Mouse (Mus musculus): ENCODE measurements around the gene Cpne4. TPM values are rescaled to one million over a fixed set of nuclear protein-coding genes. Genes with fewer than 3 reads are reported as not detected.

Cpne4 gene
- polyA plus RNA-seq, 1 experiment from 2014 or later = 0.73 TPM

DNA sequence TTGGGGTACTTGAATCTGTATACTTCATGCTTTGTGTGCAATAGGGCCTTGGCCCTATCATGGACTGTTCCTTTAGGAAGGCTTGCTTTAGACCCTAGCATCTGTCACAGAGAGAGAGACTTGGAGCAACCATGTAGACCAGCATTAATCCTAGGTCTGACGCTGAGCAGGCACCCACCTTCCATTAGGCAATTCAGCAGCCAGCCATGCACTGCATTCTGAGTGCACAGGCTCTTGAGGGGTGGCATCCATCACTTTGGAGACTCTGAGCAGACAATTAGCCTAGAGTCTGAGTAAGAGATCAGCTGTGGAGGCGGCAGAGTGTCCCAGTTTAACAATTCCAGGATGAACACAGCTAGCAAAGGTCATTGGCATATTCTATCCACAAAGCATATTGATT lies 47.9 kb downstream of the Cpne4 start:
- Histone ChIP-seq H3K9ac (no peak overlapping the region), H3K27ac (no peak overlapping the region), H3K4me1 (replicated peaks) (no peaks in the 10 kb centered on the region), H3K36me3 (no peaks in the 10 kb centered on the region), H3K4me2 (replicated peaks) (no peak overlapping the region), H3K27me3 (replicated peaks) (no peaks in the 10 kb centered on the region; the same call in 1 of the 2 replicates), H3K9me3 (no peaks in the 10 kb centered on the region), H3K4me3 (replicated peaks) (no peak overlapping the region)
- ATAC-seq = no peak
- 40% methylated on average over 2 of the region's 2 CpGs for WGBS

GRCm38 (mm10) chr9:104612523-104612922 lies 65.4 kb downstream of the Cpne4 start:
- 72% methylated on average over 6 of the region's 6 CpGs for WGBS
- Histone ChIP-seq H3K4me2 (replicated peaks) (no peak overlapping the region), H3K9ac (no peak overlapping the region), H3K27ac (no peak overlapping the region), H3K9me3 (no peaks in the 10 kb centered on the region), H3K27me3 (replicated peaks) (no peaks in the 10 kb centered on the region), H3K4me1 (replicated peaks) (no peaks in the 10 kb centered on the region), H3K4me3 (replicated peaks) (no peak overlapping the region), H3K36me3 (no peaks in the 10 kb centered on the region)
- no peak for ATAC-seq

DNA sequence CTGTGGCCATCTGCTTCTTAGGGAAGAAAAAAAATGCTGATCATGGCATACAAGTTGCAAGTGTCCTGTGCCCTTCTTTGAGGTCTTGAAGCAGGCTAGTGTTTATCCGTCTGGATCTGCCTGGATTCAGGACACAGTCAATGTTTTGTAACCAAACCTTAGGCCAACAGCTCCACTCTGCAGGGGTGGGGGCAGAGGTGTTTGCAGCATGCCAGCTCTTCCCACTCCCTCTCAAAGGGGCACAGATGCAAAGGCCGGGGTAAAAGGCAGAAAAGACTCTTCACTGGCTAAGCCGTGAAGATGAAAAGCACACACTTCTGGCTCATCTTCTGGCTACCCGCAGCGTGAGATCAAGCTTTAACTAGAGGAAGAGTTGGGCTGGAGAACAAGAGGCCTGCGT lies 69.6 kb downstream of the Cpne4 start:
- no peak for ATAC-seq
- H3K4me1 ChIP-seq (replicated peaks) = no peaks in the 10 kb centered on the region
- H3K27me3 ChIP-seq (replicated peaks) = no peaks in the 10 kb centered on the region
- H3K27ac ChIP-seq = no peak overlapping the region
- H3K36me3 ChIP-seq = no peaks in the 10 kb centered on the region
- H3K9me3 ChIP-seq = no peaks in the 10 kb centered on the region
- no peak overlapping the region for H3K9ac ChIP-seq
- no peak overlapping the region for H3K4me3 ChIP-seq (replicated peaks)
- 59% methylated on average over 6 of the region's 6 CpGs for WGBS
- H3K4me2 ChIP-seq (replicated peaks) = no peak overlapping the region

- H3K27me3 ChIP-seq (replicated peaks) = no peaks in the 10 kb centered on the region
- H3K4me3 ChIP-seq (replicated peaks) = no peak overlapping the region
- no peak for ATAC-seq
- 74% methylated on average over 4 of the region's 4 CpGs for WGBS
- no peaks in the 10 kb centered on the region for H3K9me3 ChIP-seq
- H3K4me2 ChIP-seq (replicated peaks) = no peak overlapping the region
- H3K27ac ChIP-seq = no peak overlapping the region
- no peaks in the 10 kb centered on the region for H3K4me1 ChIP-seq (replicated peaks)
- no peak overlapping the region for H3K9ac ChIP-seq
- H3K36me3 ChIP-seq = no peaks in the 10 kb centered on the region
Measured at GRCm38 (mm10) chr9:104623564-104623963, 76.5 kb downstream of the Cpne4 start.

DNA sequence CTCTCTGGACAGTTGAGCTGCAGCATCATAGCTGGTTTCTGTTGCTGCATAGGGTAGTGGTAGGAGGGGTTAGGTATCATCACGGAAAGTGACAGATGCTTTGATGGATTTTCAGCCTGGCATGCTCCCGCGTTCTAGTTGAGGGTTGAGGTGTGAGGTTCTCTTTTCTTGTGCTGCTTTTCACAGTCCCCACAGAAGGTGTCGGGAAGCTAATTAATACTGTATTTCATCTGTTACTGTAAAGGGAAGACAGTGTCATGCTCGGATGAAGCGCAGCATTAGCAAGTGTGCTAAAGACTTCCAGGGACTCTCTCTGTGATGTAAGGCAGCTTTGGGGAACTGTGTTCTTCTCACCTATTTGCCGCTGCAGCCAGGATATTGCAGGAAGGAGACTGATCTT lies 80.7 kb downstream of the Cpne4 start:
- no peak overlapping the region for H3K4me3 ChIP-seq (replicated peaks)
- H3K9me3 ChIP-seq = no peaks in the 10 kb centered on the region
- H3K27me3 ChIP-seq (replicated peaks) = no peaks in the 10 kb centered on the region
- ATAC-seq = no peak
- no peak overlapping the region for H3K9ac ChIP-seq
- H3K4me2 ChIP-seq (replicated peaks) = no peak overlapping the region
- H3K36me3 ChIP-seq = no peaks in the 10 kb centered on the region
- WGBS = 36% methylated on average over 7 of the region's 7 CpGs
- no peaks in the 10 kb centered on the region for H3K4me1 ChIP-seq (replicated peaks)
- no peak overlapping the region for H3K27ac ChIP-seq

- H3K9me3 ChIP-seq = no peaks in the 10 kb centered on the region
- no peak overlapping the region for H3K27ac ChIP-seq
- 78% methylated on average over 7 of the region's 7 CpGs for WGBS
- no peak overlapping the region for H3K4me3 ChIP-seq (replicated peaks)
- no peak overlapping the region for H3K4me2 ChIP-seq (replicated peaks)
- no peaks in the 10 kb centered on the region for H3K4me1 ChIP-seq (replicated peaks)
- H3K27me3 ChIP-seq (replicated peaks) = no peaks in the 10 kb centered on the region
- H3K9ac ChIP-seq = no peak overlapping the region
- H3K36me3 ChIP-seq = no peaks in the 10 kb centered on the region
- no peak for ATAC-seq
Measured at GRCm38 (mm10) chr9:104629282-104629681, 82.2 kb downstream of the Cpne4 start.

DNA sequence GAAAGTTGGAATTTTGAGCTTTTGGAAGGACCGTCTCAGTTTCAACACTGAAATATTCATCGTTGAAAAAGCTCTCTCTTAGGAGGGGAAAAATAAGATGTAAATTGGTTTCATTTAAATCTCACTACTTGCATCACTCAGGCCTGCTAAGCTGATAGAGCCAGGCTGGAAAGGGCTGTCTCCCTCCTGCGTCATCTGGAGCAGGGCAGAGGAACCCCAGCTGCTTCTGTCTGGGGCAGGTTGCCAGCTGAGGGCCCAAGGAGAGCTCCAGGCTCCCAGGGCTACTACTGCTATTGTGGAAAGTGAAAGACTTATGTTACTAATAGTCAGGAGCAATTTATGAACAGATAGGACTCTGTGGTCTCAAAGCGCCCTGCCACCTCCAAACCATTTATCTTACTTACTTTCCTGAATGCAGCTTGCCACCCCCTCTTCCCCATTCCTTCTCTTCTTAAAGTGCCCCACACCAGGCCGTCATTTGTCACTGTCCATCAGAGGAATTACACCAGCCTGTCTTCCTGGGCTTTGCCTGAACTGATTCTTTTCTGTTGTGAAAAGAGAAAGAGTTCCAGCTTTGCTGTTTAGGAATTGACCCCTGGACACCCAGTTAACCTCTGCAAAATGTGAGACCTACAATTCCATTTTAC lies 99.4 kb downstream of the Cpne4 start:
- WGBS = 53% methylated on average over 5 of the region's 5 CpGs
- Histone ChIP-seq H3K9me3 (no peaks in the 10 kb centered on the region), H3K4me1 (replicated peaks) (no peaks in the 10 kb centered on the region), H3K27ac (no peak overlapping the region), H3K36me3 (no peaks in the 10 kb centered on the region), H3K9ac (no peak overlapping the region), H3K27me3 (replicated peaks) (no peaks in the 10 kb centered on the region), H3K4me3 (replicated peaks) (no peak overlapping the region), H3K4me2 (replicated peaks) (no peak overlapping the region)
- ATAC-seq = no peak

GRCm38 (mm10) chr9:104652691-104653261 lies 105.7 kb downstream of the Cpne4 start:
- Histone ChIP-seq H3K9me3 (no peaks in the 10 kb centered on the region), H3K27ac (no peak overlapping the region), H3K36me3 (no peaks in the 10 kb centered on the region), H3K9ac (no peak overlapping the region), H3K4me3 (replicated peaks) (no peak overlapping the region), H3K4me2 (replicated peaks) (no peak overlapping the region), H3K4me1 (replicated peaks) (no peaks in the 10 kb centered on the region), H3K27me3 (replicated peaks) (no peaks in the 10 kb centered on the region)
- 76% methylated on average over 9 of the region's 9 CpGs for WGBS
- ATAC-seq = no peak

DNA sequence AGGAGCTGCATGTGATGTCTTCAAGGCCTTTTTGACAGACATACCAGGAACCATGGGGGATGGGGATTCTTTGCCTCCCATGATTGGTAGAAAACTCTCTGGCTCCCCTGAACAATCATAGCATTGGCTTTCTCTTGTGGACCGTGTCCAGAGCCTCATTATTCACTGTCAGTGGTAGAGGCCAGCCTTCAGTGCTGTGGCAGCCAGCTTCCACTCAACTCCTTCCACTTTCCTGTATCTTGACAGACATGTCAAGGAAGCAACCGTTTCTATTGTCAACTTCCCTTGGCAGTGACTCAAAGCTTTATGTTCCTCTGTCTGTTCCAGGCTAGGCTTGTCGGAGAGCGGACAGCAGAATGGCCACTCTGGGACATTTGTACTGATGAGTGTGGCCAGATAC lies 112.7 kb downstream of the Cpne4 start:
- Histone ChIP-seq H3K9ac (no peak overlapping the region), H3K27me3 (replicated peaks) (no peaks in the 10 kb centered on the region), H3K4me3 (replicated peaks) (no peak overlapping the region), H3K9me3 (no peaks in the 10 kb centered on the region), H3K36me3 (no peaks in the 10 kb centered on the region), H3K4me1 (replicated peaks) (no peaks in the 10 kb centered on the region), H3K27ac (no peak overlapping the region), H3K4me2 (replicated peaks) (no peak overlapping the region)
- ATAC-seq = no peak
- 68% methylated on average over 4 of the region's 4 CpGs for WGBS

DNA sequence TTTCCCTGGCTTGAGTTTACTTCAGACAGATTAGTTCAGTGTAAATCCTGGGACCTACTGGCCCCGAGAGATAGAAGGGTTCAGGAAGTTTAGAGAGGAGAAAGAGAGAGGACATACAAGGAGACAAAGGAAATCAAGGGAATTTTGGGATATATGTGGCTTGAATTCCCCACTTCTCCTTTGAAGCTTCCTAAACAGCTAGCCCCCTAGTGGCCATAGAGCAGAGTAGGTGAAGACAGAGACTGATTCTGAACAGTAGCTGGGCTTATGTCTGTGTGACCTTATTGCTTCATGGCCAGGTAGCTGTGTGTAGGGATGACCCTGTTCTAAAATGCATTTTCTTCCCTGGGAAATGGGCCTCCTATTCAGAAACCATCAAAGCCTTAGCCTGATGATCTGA lies 129.6 kb downstream of the Cpne4 start:
- H3K4me3 ChIP-seq (replicated peaks) = no peak overlapping the region
- no peak for ATAC-seq
- no peaks in the 10 kb centered on the region for H3K36me3 ChIP-seq
- no peaks in the 10 kb centered on the region for H3K9me3 ChIP-seq
- H3K27me3 ChIP-seq (replicated peaks) = no peaks in the 10 kb centered on the region
- WGBS = 31% methylated on average over 1 of the region's 1 CpGs
- H3K27ac ChIP-seq = no peak overlapping the region
- H3K4me1 ChIP-seq (replicated peaks) = no peaks in the 10 kb centered on the region
- no peak overlapping the region for H3K9ac ChIP-seq
- H3K4me2 ChIP-seq (replicated peaks) = no peak overlapping the region

GRCm38 (mm10) chr9:104678571-104678970 lies 131.5 kb downstream of the Cpne4 start:
- no peaks in the 10 kb centered on the region for H3K36me3 ChIP-seq
- no peak for ATAC-seq
- no peaks in the 10 kb centered on the region for H3K27me3 ChIP-seq (replicated peaks)
- H3K9ac ChIP-seq = no peak overlapping the region
- no peaks in the 10 kb centered on the region for H3K9me3 ChIP-seq
- H3K4me1 ChIP-seq (replicated peaks) = no peaks in the 10 kb centered on the region
- H3K4me3 ChIP-seq (replicated peaks) = no peak overlapping the region
- no peak overlapping the region for H3K4me2 ChIP-seq (replicated peaks)
- H3K27ac ChIP-seq = no peak overlapping the region
- WGBS = 90% methylated on average over 3 of the region's 3 CpGs

- Histone ChIP-seq H3K4me3 (replicated peaks) (no peak overlapping the region), H3K9me3 (no peaks in the 10 kb centered on the region), H3K4me1 (replicated peaks) (no peaks in the 10 kb centered on the region), H3K4me2 (replicated peaks) (no peak overlapping the region), H3K27me3 (replicated peaks) (no peaks in the 10 kb centered on the region), H3K36me3 (no peaks in the 10 kb centered on the region), H3K9ac (no peak overlapping the region), H3K27ac (no peak overlapping the region)
- 68% methylated on average over 3 of the region's 3 CpGs for WGBS
- no peak for ATAC-seq
Measured at GRCm38 (mm10) chr9:104687051-104687450, 140.0 kb downstream of the Cpne4 start.

- no peak overlapping the region for H3K4me3 ChIP-seq (replicated peaks)
- H3K27ac ChIP-seq = no peak overlapping the region
- 64% methylated on average over 2 of the region's 2 CpGs for WGBS
- ATAC-seq = no peak
- no peak overlapping the region for H3K4me2 ChIP-seq (replicated peaks)
- no peaks in the 10 kb centered on the region for H3K4me1 ChIP-seq (replicated peaks)
- no peak overlapping the region for H3K9ac ChIP-seq
- no peaks in the 10 kb centered on the region for H3K27me3 ChIP-seq (replicated peaks)
- no peaks in the 10 kb centered on the region for H3K9me3 ChIP-seq
- H3K36me3 ChIP-seq = no peaks in the 10 kb centered on the region
Measured at GRCm38 (mm10) chr9:104693145-104693544, 146.1 kb downstream of the Cpne4 start.

All from intestine, embryonic 15.5 days (tissue).